Mouse (Mus musculus): ENCODE measurements around the gene Smyd3.

GRCm38 (mm10) chr1:179326965-179327308, 190.9 kb downstream of the Smyd3 start:
- no peak for TF ChIP-seq POLR2A (IDR thresholded peaks at IDR 0.05; ENCODE audit: borderline replicate concordance, extremely low read depth, insufficient read depth, insufficient read length, poor library complexity, severe bottlenecking)
- no peak for TF ChIP-seq CTCF (IDR thresholded peaks at IDR 0.05; ENCODE audit: borderline replicate concordance, extremely low read depth, insufficient read depth, insufficient read length)
